Mouse (Mus musculus) retina, postnatal 1 day (tissue): ENCODE measurements at regions not wholly inside any gene's neighbourhood (a gene's known extent, or its start where the extent isn't known, plus 50 kb on each side); places are given as distances from the start of the nearest gene placed in this dataset.

ENCODE experiments used
- DNase-seq: peaks from one replicate; pipeline ENCODE4 v3.0.0-alpha.2; 2012

DNA sequence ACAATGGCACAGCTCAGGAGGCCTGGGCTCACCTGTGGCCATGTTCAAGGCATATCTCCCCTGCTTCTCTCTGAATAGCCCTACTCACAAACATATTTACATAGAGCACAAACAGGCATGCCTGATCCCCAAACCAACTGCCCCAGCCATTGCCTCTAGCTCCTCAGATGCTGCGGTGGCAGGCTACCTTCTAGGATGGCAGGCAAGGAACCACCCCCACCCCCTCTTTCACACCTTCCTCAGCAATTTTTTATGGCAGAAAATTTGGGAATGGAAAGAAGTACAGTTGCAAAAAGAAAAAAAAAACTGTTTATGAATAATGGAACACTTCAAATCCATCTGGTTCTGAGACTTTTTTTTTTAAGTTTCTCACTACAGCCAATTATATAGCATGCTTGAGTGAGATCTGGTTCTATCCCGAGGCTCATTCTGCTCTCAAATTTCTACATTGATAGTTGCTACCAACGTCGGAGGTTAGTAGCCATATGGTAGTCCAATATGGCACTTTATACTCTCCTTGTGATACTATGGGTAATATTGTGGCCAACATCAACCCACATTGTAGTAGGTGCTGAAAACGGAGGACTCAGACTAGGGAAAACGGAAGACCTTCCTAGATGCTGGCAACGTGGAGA, 136.8 kb upstream of the Gm10295 start:
- no peak for DNase-seq

DNA sequence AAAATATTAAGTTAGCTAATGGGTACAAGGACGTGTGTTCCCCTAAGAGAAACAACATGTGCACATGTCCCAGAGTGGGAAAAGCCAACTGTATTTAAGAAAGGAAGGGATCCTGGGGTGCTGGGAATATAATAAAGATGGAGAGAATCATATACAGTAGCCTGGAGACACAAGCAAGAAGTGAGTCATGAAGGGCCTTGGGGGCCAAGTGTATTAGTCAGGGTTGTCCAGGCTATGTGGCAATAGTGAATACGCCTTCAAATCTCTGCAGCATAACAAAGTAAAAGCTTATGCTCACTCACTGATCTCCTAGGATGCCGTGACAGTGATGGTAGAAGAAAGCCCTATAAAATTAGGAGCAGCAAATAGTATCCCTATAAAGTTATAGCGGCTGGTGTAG, 124.1 kb upstream of the Gm10295 start:
- DNase-seq: no peak

DNA sequence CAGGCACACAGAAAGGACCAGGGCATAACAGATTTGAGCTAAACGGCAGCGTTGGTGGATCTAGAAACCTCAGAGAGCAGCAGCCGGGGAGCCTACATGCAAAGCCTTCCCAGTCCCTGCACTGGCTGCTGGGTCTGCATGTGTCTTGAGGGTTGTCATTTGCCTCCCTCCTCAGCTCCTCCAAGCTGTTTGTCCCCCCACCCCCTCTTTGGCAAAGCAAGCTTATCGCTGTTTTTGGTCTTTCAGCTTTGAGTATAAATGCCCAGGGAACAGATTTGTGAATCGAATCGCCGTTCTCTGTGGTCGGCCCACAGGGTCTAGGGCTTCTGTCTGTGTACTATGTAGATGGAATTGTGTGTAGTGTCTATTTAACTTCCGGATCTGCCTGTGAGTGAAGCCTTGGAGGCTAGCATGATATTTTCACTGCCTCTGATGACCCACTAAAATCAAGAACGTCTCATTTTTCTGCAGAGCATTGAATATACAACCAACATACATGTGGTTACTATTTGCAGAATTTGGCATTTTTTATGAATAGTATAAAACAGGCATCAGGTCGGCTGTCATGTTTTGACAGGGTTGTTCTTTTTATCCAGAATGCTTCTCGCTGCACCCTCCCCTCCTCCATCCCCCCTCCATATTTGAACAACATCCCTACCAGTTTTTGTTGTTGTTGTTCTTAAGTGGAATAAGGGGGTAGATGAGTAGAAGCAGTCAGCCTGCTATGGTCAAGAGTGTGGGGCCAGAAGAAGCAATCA, 121.3 kb upstream of the Gm10295 start:
- no peak for DNase-seq

DNA sequence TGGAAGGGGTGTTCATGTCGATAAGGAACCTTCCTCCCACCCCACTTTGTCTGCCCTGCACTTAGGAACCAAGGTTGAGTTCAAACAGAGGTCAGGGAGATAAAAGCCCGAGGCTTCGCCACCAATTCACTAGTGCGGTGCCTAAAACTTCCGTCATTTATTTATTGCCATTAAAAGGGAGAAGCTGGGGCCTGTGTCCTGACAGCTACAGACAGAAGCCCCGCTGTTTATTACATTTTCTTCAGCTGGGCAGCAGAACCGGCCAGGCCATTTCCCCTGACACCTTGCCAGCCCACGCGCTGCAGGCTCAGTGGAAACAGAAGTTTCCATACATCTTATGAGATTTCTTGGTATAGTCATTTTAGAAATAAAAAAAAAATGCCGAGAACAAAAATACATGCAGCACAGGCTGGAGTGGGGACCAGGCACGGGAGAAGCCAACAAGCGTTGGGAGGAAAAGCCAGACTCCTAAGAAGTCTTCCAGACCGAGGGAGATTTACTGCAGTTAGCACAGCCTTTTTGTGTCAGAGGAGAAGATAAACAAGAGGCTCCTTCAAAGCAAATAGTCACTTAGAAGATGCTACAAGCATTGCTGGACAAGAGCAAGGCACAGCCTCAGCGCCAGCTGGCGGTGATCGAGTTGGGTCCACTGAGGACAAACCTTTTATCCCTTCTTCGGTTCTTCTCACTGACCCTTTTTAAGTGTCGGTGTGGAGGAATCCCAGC, 120.5 kb upstream of the Gm10295 start:
- DNase-seq: peak; percentile 30

DNA sequence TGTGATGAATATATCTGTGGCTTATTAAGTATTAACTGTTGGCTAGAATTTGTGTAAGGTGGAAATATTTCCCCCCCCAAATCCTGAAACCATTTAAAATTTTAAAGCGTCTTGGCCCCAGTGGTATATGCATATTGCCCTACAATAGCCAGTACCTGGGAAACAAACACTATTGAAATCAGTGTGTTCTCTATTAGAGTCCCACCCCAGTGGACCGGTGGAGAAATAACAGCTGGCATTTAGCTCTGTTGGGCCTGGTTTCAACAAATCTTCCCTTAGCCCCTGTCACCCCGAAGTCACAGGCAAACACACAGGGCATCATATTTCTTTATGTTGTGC, 120.0 kb upstream of the Gm10295 start:
- no peak for DNase-seq

DNA sequence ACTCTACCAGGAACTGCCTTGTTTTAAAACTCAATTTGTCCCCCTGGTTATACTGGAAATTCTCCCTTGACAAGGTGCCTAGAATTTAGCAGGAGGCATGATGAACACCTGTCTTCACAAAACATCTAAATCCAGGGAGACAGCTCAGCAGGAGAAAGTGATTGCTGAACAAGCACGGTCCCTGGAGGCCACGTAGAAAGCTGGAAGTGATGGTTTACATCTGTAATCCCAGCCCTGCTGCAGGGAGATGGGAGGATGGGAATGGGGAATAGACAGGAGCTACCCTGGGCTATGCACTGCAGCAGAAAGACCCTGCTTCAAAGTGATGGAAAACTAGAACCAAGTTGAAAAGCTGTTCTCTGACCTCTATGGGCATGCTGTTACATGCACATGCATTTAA, 119.1 kb upstream of the Gm10295 start:
- DNase-seq: no peak

DNA sequence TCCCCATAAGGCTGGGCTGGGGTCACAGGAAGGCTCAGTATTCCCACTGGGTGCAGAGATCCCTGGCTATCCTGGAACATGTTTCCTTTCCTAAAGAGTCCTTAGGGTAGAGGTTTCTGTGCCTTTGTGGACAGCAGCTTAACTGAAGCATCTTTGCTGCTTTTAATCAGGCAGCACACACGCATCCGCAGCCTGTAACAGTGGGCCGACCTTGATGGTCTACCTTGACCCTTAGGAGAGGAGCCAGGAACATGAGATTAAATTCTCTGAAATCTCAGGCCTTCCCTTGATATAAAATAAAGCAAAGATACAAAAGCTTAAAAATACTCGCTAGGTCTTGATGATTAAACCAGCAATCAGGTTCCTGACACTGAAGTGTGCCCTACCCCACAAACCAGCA, 118.7 kb upstream of the Gm10295 start:
- no peak for DNase-seq

DNA sequence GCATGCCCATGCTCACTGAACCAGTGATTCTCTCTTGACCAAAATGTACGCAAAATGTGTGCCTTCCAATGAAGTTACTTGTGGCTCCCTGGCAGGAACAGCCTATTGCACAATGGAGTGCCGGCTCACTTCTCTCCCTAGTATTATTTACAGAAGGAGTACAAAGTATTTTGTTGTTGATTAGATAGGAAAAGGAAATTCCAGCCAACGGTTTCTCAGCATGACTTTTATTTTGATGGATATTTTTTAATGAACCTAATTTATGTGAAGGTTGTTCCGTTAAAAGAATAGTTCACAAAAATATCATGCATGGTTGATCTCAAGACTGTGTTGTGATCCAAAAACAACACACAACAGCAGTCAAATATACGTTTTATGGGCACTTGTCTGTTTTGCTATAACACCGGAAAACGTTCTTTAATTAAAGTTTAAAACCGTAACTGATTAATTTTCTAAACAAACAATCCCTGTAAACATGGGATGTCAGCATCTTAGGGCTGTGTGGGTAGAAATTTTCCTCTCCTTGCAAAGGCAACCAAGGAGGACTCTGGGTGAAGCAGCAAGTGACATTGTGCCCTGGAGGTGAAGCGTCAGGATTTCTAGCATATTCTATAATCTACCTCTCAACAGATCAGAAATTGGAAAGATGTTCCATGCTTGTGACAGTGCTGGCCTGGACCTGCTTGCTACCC, 116.3 kb upstream of the Gm10295 start:
- no peak for DNase-seq

DNA sequence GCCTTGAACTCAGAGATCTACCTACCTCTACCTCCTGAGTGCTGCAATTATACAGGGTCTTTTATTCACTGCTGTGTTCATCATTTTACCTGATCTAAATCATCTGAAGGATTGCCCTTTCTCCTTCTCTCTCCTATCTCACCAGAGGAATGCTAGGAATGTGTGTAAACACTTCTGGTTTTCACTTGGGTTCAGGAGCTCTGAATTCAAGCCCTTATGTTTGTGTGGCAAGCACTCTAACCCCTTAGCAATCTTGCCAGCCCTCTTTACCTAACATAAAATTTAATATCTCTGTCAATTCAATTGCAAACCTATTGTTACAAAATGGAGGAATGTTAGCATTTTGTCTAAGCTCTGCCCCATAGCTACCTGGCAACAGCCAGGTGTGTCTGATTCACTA, 112.8 kb upstream of the Gm10295 start:
- DNase-seq: no peak

DNA sequence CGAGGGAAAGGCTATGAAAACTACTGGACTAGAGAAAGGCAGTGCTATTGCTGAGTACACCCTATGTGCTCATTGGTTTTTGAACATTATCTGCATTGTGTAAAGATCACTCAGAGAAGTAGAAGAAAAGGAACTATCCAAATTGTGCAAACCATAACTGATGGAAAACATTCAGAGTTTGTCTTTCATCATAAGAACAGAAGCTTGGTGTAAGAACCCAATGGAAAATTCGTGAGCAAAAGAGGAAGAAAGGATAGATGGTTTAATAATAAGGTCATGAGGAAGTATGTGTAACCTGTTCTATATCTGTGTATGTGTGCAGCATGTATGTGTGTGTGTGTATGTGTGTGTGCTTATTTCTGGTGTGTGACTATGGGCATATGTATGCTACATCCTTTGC, 112.3 kb upstream of the Gm10295 start:
- DNase-seq: no peak

DNA sequence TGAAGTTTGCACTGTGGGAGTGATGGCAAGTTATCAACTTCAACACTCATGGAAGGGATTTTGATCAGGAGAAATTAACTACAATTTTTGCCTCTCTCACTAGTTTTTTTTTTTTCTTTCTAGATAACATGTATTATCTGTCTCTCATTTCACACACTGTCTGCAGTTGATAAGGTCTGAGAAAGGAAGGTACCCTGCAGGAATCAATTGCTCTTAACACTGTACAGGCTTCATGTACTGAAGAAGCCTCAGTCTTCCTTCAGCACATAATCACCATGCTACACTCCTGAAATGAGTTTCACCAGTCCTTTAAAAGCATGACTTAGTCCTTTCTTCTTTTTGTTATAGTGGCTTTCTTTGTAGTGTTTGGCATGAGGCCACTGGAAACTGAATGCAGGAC, 108.5 kb upstream of the Gm10295 start:
- no peak for DNase-seq

DNA sequence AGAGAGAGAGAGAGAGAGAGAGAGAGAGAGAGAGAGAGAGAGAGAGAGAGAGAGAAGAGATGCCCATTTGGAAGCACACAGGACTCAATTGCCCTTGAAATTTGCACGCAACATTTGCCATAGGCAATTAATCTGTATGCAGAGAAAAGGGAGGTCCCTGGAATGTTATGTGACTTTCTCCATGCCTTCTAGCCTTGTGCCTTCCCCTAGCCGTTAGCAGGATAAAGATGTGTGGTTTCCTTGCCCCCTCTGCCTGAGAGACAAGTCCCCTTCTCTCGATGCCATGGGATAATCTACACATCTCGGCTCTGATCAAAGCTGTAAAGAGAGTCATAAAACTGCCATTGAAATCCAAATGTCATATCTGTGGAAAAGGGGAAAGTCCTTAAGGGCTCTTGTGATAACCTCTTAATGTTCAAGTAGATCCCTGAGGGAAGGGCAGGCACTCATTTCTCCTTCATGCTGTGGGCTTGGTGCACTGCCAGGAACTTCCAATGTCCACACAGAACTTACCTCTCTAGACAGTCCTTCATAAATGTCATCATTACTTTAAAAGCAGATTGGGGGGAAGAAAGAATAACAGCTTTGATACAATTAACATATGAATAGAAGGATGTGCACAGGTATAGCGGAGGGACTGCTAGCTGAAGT, 106.9 kb upstream of the Gm10295 start:
- no peak for DNase-seq

DNA sequence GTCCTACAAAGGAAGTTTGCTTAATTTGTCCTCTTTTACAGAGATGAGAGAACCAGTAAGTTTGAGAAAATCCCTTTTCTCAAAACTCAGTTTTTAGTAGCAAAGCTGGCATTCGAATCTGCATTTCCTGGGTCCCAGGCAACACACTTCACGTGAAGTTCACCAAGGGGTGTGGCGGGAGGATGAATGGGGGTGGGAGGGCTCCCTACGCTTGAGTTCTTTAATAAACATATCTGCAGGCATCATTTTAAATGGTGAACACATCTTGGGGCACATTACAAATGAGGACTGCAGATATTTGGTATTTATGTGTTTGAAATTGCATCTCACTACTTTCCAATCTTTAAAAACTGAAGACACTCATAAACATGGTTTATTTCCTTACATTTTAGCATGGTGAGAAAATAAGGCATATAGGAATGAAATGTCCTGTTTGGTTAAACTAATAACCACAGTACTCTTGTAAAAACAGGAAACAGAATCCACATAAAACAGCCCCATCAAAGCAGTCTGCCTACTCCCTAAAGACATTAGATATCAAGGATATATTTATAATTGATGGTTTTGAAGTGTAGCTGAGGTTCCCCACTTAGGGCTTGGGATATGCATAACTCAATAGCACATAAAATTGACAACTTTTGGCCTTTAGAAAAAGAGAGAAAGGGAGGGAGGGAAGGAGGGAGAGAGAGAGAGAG, 106.3 kb upstream of the Gm10295 start:
- no peak for DNase-seq

DNA sequence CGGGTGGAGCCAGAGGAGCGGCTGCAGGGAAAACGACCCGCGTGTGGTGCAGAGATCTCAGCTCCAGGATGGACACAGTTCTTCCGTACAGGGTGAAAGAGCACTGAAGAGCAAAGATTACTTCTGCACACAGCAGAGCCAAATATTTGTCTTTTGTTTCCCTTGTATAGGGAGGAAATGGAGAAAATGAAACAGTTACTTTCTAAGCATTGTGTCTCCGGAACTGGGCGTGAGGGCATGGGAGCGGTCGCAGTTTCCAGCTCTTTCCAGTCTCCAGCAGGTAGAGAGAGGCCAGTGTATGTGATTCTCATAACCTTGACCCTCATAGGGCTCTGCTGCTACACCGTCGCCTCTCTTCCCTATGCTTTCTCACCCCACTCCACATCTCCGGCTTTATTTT, 105.1 kb upstream of the Gm10295 start:
- no peak for DNase-seq

DNA sequence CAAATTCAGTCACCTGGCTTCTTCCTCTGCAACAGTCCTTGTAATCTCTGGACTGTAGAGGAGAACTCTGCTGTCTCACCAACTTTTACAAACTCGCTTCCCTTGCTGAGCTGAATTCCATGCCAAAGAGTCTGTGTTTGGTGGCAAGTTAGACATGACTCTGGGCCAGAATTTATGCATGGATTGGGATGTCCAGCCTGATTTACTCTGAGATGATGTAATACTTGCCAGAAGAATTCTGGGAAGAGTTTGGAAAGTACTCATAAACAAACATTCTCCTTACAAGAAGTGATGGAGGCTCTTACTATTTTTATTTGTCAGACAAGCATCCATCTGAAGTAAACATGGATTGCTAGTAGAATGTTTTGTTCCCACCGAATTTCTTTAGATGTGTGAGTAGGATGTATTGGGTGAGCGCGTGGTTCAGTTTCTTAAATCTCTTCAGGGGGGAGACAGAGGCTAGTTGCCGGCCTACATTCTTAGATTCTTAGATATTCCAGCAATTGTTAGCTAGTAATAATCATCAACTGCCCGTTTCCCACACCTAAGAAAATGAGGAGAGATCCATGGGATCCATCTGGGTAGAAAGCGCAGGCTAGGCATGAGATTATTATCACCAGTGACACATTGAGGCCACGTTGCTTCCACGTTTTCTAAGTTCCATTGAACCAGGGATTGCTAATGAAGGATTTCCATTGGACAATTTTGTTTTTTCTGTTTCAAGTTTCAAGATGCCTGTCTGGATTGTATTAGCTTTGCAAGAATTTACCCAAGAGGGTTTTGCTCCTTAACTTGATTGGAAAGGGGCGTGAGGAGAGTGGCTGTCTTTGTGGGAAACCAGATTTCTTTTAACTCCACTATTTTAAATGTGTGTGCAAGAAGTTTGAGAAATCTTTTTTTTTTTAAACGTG, 89.3 kb upstream of the Gm10295 start:
- peak; percentile 76 for DNase-seq

DNA sequence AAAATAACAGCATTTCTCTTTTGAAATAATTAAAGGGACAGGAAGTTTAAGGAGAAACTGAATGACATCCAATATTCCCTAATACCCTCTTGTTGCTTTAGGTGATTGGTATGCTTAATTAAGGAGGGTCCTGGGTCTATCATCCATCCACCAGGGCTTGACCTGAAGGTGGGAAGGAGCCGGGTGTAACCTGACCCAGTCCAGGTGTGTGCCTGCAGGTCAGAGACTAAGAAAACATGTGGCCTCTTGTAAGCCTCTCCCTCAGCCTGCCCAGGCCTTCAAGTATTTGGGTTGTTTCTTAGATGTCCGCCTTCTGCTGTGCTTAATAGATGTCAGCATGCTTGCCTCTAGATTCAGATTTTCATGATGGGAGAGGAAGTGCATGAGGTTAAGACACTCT, 74.7 kb upstream of the Gm10295 start:
- DNase-seq: no peak

DNA sequence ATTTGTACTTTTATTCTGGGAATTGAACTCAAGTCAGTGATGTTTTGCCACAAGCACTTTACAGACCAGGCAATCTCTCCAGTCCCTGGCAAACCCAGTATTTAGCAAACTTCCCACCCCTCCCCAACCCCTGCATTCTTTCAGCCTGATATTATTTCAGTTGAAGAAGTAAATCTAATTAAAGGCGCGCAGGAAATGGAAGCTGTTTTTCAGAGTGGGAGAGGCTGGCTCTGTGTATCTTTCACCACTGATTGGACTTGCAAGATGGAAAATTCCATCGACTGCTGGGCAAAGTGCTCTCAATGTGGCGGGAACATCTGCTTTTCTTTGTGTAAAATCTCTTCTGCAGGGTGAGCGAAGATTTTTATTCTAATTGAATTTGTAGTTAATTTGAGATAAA, 68.0 kb upstream of the Gm10295 start:
- DNase-seq: peak; percentile 2

DNA sequence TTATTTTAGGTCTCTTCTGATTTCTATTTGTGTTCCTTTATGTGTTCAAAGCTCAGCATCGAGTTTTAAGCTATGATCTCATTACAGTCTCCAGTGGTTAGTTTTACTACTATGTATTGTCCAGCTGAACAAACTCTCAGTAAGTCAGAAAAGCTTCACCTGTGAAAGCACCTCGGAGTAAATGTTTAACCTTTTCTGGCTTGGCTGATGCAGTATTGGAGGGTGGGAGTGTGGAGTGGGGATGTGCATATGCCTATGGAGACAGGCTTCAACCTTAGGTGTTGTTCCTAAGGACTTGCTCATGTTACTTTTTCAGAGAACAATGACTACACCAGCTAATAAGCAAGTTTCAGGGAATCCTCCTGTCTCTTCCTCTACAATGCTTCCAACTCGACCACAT, 67.6 kb upstream of the Gm10295 start:
- no peak for DNase-seq

DNA sequence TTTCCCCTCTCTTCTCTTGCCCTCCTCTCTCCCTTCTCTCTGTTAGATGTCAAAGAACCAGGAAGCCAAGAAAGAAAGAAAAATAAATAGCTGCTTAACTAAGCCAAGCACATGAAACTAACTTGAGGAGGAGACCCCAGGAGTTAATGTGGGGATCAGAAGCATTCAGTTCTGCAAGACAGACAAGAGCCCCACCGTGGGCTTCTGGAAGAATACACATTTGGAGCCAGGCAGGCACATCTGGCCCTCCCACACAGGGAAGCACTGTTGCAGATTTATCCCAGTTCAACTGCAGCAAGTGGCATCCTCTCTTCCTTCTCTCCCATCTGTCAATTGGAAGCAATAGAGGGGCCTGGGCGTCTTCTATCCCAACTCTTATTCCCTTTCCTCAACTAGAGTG, 63.5 kb upstream of the Gm10295 start:
- DNase-seq: no peak

DNA sequence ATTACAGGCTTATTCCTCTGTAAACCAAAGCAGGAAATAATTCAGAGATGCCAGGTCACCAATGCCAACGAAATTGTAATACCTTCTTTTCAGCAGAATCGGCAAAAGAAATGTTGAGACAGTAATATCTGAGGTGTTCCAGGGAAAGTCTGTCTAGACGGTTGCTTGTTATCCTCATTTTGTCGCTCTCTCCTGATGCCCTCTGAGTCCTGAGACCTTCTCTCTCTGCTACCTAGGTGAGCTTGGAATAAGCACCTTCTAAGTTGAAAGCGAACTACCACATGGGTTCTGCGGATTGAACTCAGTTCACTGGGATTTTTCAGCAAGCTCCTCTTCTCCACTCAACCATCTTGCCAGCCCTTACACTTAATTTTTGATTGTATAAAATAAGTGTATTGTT, 61.8 kb upstream of the Gm10295 start:
- no peak for DNase-seq

DNA sequence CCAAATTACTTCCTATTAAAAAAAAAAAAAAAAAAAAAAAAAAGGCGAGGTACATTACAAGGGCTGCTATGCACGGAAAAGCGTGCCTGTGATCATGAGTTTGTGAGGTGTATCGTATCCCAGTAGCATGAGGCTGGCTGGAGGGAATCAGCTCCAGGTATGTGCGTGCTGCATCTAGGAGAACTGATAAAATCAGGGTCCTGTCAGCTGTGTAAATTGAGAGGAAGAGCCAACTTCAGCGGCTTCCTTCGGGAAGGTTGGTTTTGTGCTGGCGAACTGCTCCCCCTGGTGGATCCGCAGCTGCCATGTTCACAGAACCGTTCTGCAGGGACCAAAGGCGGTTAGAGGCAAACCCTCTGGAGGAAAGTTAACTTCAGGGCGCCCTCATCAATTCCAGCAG, 60.8 kb upstream of the Gm10295 start:
- DNase-seq: peak; percentile 87
